13 mouse cellular contexts compared by ENCODE assay signal in the genomic region with DNA sequence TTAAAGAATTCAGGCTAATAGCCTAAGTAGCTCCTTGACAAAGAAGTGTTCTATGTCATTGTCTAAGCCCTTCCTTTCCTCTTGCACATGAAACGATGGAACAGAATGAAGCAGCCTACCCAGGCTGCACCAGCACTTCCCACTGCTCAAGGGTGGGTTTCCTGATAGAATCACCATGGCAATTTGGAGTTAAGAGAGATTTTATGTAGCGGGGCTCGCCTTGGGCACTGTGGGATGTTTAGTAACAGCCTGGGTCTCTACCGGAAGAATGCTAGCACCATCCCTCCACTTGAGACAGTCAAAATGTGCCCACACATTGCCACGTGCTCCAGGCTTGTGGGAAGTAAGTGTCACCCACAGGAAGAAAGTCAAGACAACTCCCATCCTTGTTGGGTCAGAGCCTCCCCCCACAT. TPM values are rescaled to one million over a fixed set of nuclear protein-coding genes. Genes with fewer than 3 reads are reported as not detected.
DNase-seq lines count a peak whose midpoint lies in the region; ATAC-seq and TF ChIP-seq lines count a peak whose summit lies in the region.
"Had no signal": no experiment of that assay in that cellular context is flagged by ENCODE, and none has a peak within 500 bp of the region (broad histone marks: within the 10 kb centered on the region; RNA-seq: fewer than 3 reads in every experiment).

No protein-coding gene starts in this region.

- peak; percentile 33 for DNase-seq in kidney, adult 9 months
- DNase-seq in kidney, postnatal 10 days, result no peak
- no peak for DNase-seq in spleen, adult 2 months (ENCODE audit: low read depth in 1 of 2, low spot score in 2 of 2)
- DNase-seq in spleen, adult 18-20 months, result no peak
- DNase-seq in naive thymus-derived CD4-positive, alpha-beta T cell, adult 2 months (ENCODE audit: low read depth), result peak; percentile 31
- no peak for DNase-seq in frontal cortex, postnatal 25 days (ENCODE audit: low spot score in 2 of 2)
- no peak for DNase-seq in layer of hippocampus, postnatal 14 days (ENCODE audit: low spot score in 2 of 2)
- DNase-seq: cerebellum, postnatal 14 days had no signal

- H3K4me3 ChIP-seq in spleen, adult 2 months (ENCODE audit: extremely low read depth, insufficient read depth, insufficient read length), result no peak overlapping the region
- H3K4me3 ChIP-seq: embryonic facial prominence, embryonic 15.5 days; hindbrain, embryonic 12.5 days; layer of hippocampus, adult 2 months; limb, embryonic 13.5 days had no signal

- WGBS in spleen, adult 2 months, result 24% methylated on average over 5 of the region's 5 CpGs

- 0 out of 2 replicates have a peak overlapping the region, but pooled peaks have one; percentile 11 for H3K27ac ChIP-seq in spleen, adult 2 months (ENCODE audit: insufficient read depth, low read length)
- H3K27ac ChIP-seq: embryonic facial prominence, embryonic 15.5 days; hindbrain, embryonic 12.5 days; layer of hippocampus, adult 2 months; limb, embryonic 13.5 days had no signal

- no peaks in the 10 kb centered on the region for H3K27me3 ChIP-seq in spleen, adult 2 months (ENCODE audit: control insufficient read depth, insufficient read depth, low read length)
- H3K27me3 ChIP-seq: embryonic facial prominence, embryonic 15.5 days; hindbrain, embryonic 12.5 days; limb, embryonic 13.5 days had no signal

- peaks cover 4% of the 10 kb centered on the region; the same call in 1 of the 2 replicates for H3K4me1 ChIP-seq in spleen, adult 2 months (ENCODE audit: control insufficient read depth, insufficient read depth, insufficient read length)

- TF ChIP-seq POLR2A in spleen, adult 2 months (IDR thresholded peaks at IDR 0.05; ENCODE audit: low read depth, low read length), result no peak

- peak; percentile 52 to 66; a peak in 3 of 4 replicates for ATAC-seq in hematopoietic stem cell, adult 5-6 weeks (replicated peaks in 1 of 2; ENCODE audit: insufficient read depth in 1 of 2, low FRiP score in 2 of 2, low TSS enrichment in 1 of 2, low read depth in 1 of 2, poor library complexity in 2 of 2, severe bottlenecking in 2 of 2)

- TF ChIP-seq CTCF in spleen, adult 2 months (IDR thresholded peaks at IDR 0.05; ENCODE audit: extremely low read depth, insufficient read depth, insufficient read length, insufficient replicate concordance), result no peak

- H3K36me3 ChIP-seq in spleen, adult 2 months (ENCODE audit: control insufficient read depth, insufficient read depth, low read length), result peaks cover 22% of the 10 kb centered on the region
- H3K36me3 ChIP-seq: embryonic facial prominence, embryonic 15.5 days; hindbrain, embryonic 12.5 days; limb, embryonic 13.5 days had no signal

RNA-seq across cellular contexts. Expression of a gene that starts 40.7 kb away (rescaled TPM):
- 69.7 and 83.6 TPM in 2 replicates for polyA plus RNA-seq in spleen, adult 2 months (2012; rRNA removed)
- 105 and 142 TPM in 2 replicates for total RNA-seq in hematopoietic stem cell, adult 5-6 weeks (2017)
- 10 to 100 TPM; 33.2 to 39.3 TPM for total RNA-seq in layer of hippocampus, postnatal 14 days (2021)

RNA-seq across cellular contexts. Expression of a gene that starts 40.8 kb away (rescaled TPM):
- 3.5 and 4.0 TPM in 2 replicates for polyA plus RNA-seq in spleen, adult 2 months (2012; rRNA removed)
- total RNA-seq in hematopoietic stem cell, adult 5-6 weeks (2017), result 6.4 and 13.1 TPM in 2 replicates
- total RNA-seq in layer of hippocampus, postnatal 14 days (2021), result 10 to 100 TPM in 1 of 2 experiments, 1 to 10 TPM in 1; 8.6 to 10.2 TPM

Comparison
In these comparisons a context has a peak if more than half of its experiments do, and no peak if none do; other contexts are left out.
1. DNase-seq: peak in kidney, adult 9 months (single experiment) and naive thymus-derived CD4-positive, alpha-beta T cell, adult 2 months (single experiment); none in kidney, postnatal 10 days (single experiment), spleen, adult 2 months (0 of 2), spleen, adult 18-20 months (0 of 2), frontal cortex, postnatal 25 days (0 of 2) and layer of hippocampus, postnatal 14 days (0 of 2).